Mouse (Mus musculus) limb, embryonic 11.5 days (tissue): Measurements from ENCODE around the gene Ccdc65. TPM values are rescaled to one million over a fixed set of nuclear protein-coding genes. Genes with fewer than 3 reads are reported as not detected.

Experiments
- ATAC-seq: fragments of 200-750 bp; cut with Nextera tagmentation; 2 replicates; pipeline ENCODE4 v1.8.0; 2017; ENCODE audit warnings: low read depth; ENCODE audit not compliant: insufficient number of reproducible peaks, low FRiP score, low TSS enrichment
- DNase-seq: peaks from one replicate; pipeline ENCODE4 v3.0.0-alpha.2; 2015; ENCODE audit warnings: low spot score
- H3K27ac ChIP-seq: fragments of 300-500 bp; sonication (generic); replicated peaks from 2 replicates; pipeline ENCODE4 v1.5.1; 2014; ENCODE audit warnings: low read depth, mild to moderate bottlenecking, low read length
- H3K27me3 ChIP-seq: fragments of 300-500 bp; sonication (generic); 2 replicates; pipeline ENCODE4 v1.6.1; 2014; ENCODE audit warnings: mild to moderate bottlenecking, low read length, mixed read lengths; ENCODE audit not compliant: control insufficient read depth, insufficient read depth
- H3K36me3 ChIP-seq: fragments of 300-500 bp; sonication (generic); 2 replicates; pipeline ENCODE4 v1.6.1; 2014; ENCODE audit warnings: mild to moderate bottlenecking, low read length, moderate library complexity, mixed read lengths; ENCODE audit not compliant: control insufficient read depth, insufficient read depth
- H3K4me1 ChIP-seq: fragments of 300-500 bp; sonication (generic); 2 replicates; pipeline ENCODE4 v1.6.1; 2014; ENCODE audit warnings: low read length, mixed read lengths; ENCODE audit not compliant: control insufficient read depth, insufficient read depth
- H3K4me2 ChIP-seq: fragments of 300-500 bp; sonication (generic); 2 replicates; pipeline ENCODE4 v1.6.1; 2014; ENCODE audit warnings: low read depth, mild to moderate bottlenecking, moderate library complexity; ENCODE audit not compliant: severe bottlenecking
- H3K4me3 ChIP-seq: fragments of 300-500 bp; sonication (generic); 2 replicates; pipeline ENCODE4 v1.5.1; 2014; ENCODE audit warnings: low read depth, low read length
- H3K9ac ChIP-seq: fragments of 300-500 bp; sonication (generic); 2 replicates; pipeline ENCODE4 v1.6.1; 2014; ENCODE audit warnings: mild to moderate bottlenecking, low read length
- H3K9me3 ChIP-seq: fragments of 300-500 bp; sonication (generic); 2 replicates; pipeline ENCODE4 v1.6.1; 2016; ENCODE audit warnings: low read length; ENCODE audit not compliant: control insufficient read depth
- WGBS: fragments of 180-500 bp; shearing (Covaris S2); extraction: QIAGEN DNeasy Blood & Tissue Kit; methylation state at CpG from one replicate; pipeline ENCODE4 v1.1.7; 2014; 5-methylcytosine and 5-hydroxymethylcytosine counted together
- polyA plus RNA-seq: library from polyadenylated mRNA; unstranded; fragments of >200 nt; fragmentation: Nextera tagmentation; extraction: Ambion mirVana; gene quantifications from 2 replicates; pipeline ENCODE4 v1.2.1, GENCODE M21; 2014

The Ccdc65 gene
- polyA plus RNA-seq, 1 experiment from 2014 or later = 0.48 TPM

DNA sequence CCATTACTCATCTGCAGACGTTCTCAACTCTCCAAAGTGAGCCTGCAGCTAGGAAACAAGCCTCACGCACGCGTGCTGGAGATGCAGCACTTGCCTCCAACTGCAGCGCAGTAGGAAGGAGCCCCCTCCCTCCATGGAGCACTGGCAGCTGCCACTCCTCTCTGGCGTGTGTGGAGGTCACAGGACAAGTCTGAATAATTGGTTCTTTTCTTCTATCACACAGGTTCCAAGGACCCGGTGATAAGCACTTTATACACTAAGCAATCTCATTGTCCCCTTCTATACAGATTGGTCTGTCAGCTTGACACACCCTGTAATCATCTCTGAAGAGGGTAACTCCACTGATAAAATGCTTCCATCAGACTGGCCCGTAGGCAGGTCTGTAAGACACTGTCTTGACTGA, 45.0 kb downstream of the Ccdc65 start:
- Histone ChIP-seq H3K27me3 (no peaks in the 10 kb centered on the region), H3K4me1 (no peaks in the 10 kb centered on the region), H3K36me3 (no peaks in the 10 kb centered on the region), H3K9ac (no peak overlapping the region), H3K27ac (no peak overlapping the region), H3K9me3 (no peaks in the 10 kb centered on the region), H3K4me3 (no peak overlapping the region), H3K4me2 (no peak overlapping the region)
- 81% methylated on average over 8 of the region's 8 CpGs for WGBS
- DNase-seq (no peak), ATAC-seq (no peak)

- no peak overlapping the region for H3K4me2 ChIP-seq
- H3K9ac ChIP-seq = no peak overlapping the region
- no peak overlapping the region for H3K4me3 ChIP-seq
- 89% methylated on average over 2 of the region's 2 CpGs for WGBS
- H3K36me3 ChIP-seq = peaks cover 2% of the 10 kb centered on the region; the same call in 1 of the 2 replicates
- ATAC-seq = no peak
- H3K27me3 ChIP-seq = no peaks in the 10 kb centered on the region
- H3K9me3 ChIP-seq = no peaks in the 10 kb centered on the region
- DNase-seq = no peak
- no peak overlapping the region for H3K27ac ChIP-seq
- H3K4me1 ChIP-seq = no peaks in the 10 kb centered on the region
These were observed 46.1 kb downstream of the Ccdc65 start for GRCm38 (mm10) chr15:98754125-98754524.

GRCm38 (mm10) chr15:98762201-98762621, 54.2 kb downstream of the Ccdc65 start:
- no peaks in the 10 kb centered on the region for H3K9me3 ChIP-seq
- H3K27me3 ChIP-seq = peaks cover 4% of the 10 kb centered on the region; the same call in 1 of the 2 replicates
- ATAC-seq (peak; percentile 72), DNase-seq (peak; percentile 80)
- peak overlapping the region; percentile 99 for H3K4me3 ChIP-seq
- H3K4me2 ChIP-seq = peak overlapping the region; percentile 81
- H3K9ac ChIP-seq = peak overlapping the region; percentile 83
- WGBS = under 1% methylated on average over 21 of the region's 24 CpGs
- peaks cover 2% of the 10 kb centered on the region; the same call in 1 of the 2 replicates for H3K36me3 ChIP-seq
- peak overlapping the region; percentile 73 for H3K27ac ChIP-seq
- H3K4me1 ChIP-seq = peaks cover 15% of the 10 kb centered on the region

DNA sequence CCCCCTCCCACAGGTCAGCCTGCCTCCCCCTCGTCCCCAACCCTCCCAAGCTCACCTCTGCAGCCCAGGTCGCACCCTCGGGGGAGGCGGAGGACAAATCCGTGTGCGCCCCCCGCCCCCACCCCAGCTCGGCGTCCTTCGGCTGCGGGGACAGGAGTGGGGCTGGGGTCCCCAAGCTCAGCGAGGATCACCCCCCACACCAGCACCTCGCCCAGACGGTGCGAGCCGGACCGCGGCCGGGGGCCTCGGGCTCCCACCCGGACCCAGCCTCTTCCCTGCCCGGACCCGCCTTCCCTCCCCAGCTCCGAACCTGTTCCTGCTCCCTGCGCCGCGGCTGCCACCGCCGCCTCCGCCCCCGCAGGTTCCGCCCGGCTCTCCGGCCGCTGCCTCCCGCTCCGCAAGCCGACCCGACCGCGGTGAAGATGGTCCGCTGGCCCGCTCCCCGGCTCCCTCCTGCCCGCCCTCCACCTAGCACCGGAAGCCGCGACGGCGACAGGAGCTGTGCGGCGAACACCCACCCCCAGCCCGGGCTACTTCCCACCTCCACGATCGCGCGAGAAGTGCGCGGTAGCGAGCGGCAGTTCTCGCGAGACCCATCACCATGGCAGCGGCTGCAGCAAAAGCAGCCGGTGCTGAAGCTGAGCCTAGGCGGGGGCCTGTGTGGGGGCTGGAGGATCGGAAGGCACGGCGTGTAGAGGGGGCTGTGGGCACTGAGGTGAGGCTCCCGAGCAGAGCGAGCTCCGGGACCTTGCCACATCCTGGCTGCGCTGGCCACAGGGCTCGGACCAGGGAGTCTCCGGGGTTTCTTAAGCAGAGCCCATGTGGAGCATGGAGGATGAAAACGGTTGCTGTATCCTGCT, 54.9 kb downstream of the Ccdc65 start, which contains the start of gene Arf3:
TSS of gene Arf3 (minus strand) at position 545 of the 860 bp plus-strand sequence.
- under 1% methylated on average over 75 of the region's 76 CpGs for WGBS
- peak within 1 kb of the TSS; percentile 81 for H3K4me2 ChIP-seq

GRCm38 (mm10) chr15:98765929-98766328, 57.9 kb downstream of the Ccdc65 start:
- 67% methylated on average over 4 of the region's 4 CpGs for WGBS
- ATAC-seq = no peak
- Histone ChIP-seq H3K36me3 (no peaks in the 10 kb centered on the region), H3K27ac (no peak overlapping the region), H3K4me1 (peaks cover 15% of the 10 kb centered on the region), H3K4me2 (no peak overlapping the region), H3K9ac (no peak overlapping the region), H3K9me3 (no peaks in the 10 kb centered on the region), H3K4me3 (no peak overlapping the region), H3K27me3 (peaks cover 8% of the 10 kb centered on the region)
- DNase-seq = no peak

More for the DNA sequence above, 54.9 kb downstream of the Ccdc65 start, which contains the start of gene Arf3:
- Histone ChIP-seq H3K27ac (peak within 1 kb of the TSS; percentile 73), H3K9ac (peak within 1 kb of the TSS; percentile 83), H3K27me3 (peaks cover 4% of the 10 kb centered on the region; the same call in 1 of the 2 replicates), H3K4me1 (peaks cover 15% of the 10 kb centered on the region), H3K4me3 (peak within 1 kb of the TSS; percentile 99), H3K36me3 (peaks cover 2% of the 10 kb centered on the region; the same call in 1 of the 2 replicates), H3K9me3 (no peaks in the 10 kb centered on the region)
- ATAC-seq (peak; percentile 89), DNase-seq (peak; percentile 98)

DNA sequence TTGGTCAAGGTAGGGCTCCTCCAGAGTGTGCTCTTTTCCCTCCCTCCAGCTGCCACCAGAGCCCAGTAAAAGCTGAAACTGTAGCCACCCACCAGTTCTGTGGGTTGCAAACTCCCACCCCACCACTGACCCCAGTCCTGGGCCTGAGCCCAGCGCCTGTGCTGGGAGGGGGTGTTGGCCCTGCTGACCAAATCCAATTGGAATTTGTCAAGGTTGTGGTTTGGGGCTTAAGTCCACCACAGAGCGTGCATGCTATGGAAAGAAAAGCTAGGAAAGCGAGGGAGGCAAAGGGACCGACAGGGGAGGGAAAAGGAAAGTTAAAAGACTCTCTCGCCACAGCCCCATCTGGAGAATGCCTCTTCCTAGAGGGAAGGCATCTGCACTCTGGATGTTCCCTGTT, 60.3 kb downstream of the Ccdc65 start:
- peaks cover 12% of the 10 kb centered on the region for H3K4me1 ChIP-seq
- no peak overlapping the region for H3K27ac ChIP-seq
- no peak overlapping the region for H3K4me3 ChIP-seq
- peaks cover 31% of the 10 kb centered on the region for H3K27me3 ChIP-seq
- WGBS = 22% methylated on average over 5 of the region's 5 CpGs
- H3K9me3 ChIP-seq = no peaks in the 10 kb centered on the region
- ATAC-seq (no peak), DNase-seq (no peak)
- no peak overlapping the region for H3K9ac ChIP-seq
- no peaks in the 10 kb centered on the region for H3K36me3 ChIP-seq
- H3K4me2 ChIP-seq = no peak overlapping the region

- H3K9me3 ChIP-seq = no peaks in the 10 kb centered on the region
- H3K36me3 ChIP-seq = no peaks in the 10 kb centered on the region
- H3K4me2 ChIP-seq = peak overlapping the region; percentile 33; the same call in 1 of the 2 replicates
- H3K27ac ChIP-seq = no peak overlapping the region
- H3K4me1 ChIP-seq = peaks cover 16% of the 10 kb centered on the region
- H3K4me3 ChIP-seq = peak overlapping the region; percentile 21; the same call in 1 of the 2 replicates
- ATAC-seq (no peak), DNase-seq (no peak)
- peaks cover 64% of the 10 kb centered on the region for H3K27me3 ChIP-seq
- no peak overlapping the region for H3K9ac ChIP-seq
- WGBS = 6% methylated on average over 12 of the region's 12 CpGs
These were observed 63.9 kb downstream of the Ccdc65 start for GRCm38 (mm10) chr15:98771813-98772425.

DNA sequence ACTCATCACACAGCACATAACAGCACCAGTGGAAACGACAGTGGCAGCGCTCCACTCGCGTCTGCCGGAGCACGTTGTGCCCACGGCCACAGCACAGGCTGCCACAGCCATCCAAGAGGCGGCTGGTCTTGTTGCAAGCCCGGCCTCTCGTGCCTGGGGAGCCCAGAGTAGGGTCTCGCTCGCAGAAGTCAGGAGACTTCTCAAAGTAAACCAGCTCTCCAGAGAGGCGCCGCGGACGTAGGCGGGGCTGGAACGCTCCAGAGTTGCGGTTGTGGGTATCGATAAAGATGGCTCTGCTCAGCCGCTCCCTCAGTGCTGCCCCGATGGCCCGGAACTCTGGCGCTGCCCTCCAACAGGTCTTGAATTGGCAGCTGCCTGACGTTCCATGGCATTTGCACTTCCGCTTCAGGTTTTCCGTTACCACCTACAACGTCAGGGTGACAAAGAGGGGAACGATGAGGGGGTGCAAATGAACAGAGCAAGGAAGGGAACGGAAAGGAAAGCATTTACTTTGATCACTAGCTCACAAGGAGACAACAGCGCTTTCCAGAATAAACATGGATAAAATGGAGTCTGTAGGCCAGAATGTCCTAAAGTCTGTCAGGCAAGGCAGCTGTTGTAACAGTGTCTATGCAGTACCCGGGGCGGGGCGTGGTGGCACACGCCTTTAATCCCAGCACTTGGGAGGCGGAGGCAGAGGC, 64.7 kb downstream of the Ccdc65 start:
- Histone ChIP-seq H3K36me3 (no peaks in the 10 kb centered on the region), H3K4me1 (peaks cover 16% of the 10 kb centered on the region), H3K27me3 (peaks cover 71% of the 10 kb centered on the region), H3K9ac (0 out of 2 replicates have a peak overlapping the region, but pooled peaks have one; percentile 19), H3K4me2 (peak overlapping the region; percentile 33), H3K9me3 (no peaks in the 10 kb centered on the region), H3K27ac (no peak overlapping the region), H3K4me3 (peak overlapping the region; percentile 21)
- no peak for ATAC-seq
- WGBS = under 1% methylated on average over 36 of the region's 36 CpGs
- DNase-seq = peak; percentile 58
